Mouse (Mus musculus): ENCODE results near the gene Ltb4r1.

Gene Ltb4r1

DNA sequence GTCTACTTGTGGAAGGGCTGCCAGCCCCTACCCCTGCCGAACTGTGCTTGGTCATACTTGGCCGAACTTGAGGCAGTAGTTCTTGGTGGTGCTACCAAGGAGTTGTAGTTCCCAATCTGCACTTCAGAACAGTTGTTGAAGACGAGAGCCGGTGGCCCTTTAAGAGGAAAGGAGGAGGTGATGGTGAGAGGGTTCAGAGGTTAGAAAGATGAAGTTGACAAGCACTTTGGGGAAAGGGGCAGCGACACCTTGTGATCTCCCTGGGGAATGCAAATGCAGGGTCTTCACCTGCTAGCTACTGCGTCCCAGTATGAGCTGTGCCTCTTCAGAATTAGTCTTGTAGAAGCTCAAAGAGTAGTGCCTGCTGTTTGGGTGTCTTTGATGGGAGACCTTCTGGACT, 19.4 kb downstream of the Ltb4r1 start:
- no peak for DNase-seq (ENCODE audit: low read depth)

DNA sequence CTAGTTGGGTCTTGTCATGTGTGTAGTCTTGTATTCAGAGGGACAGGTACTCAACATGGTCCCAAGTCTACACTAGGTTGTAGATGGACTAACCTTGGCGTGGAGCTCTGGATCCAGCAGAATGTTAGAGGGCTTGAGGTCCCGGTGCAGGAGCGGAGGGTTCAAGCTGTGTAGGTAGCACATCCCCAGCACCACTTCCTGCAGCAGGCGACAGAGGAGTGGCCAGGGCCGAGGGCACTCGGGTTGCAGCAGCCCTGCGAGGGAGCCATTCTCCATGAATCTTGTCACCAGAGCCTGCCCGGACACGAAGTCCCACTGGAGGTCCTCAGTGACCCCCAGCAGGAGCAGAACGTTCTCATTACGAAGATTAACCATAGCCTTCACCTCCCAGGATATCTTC, 22.0 kb downstream of the Ltb4r1 start:
- DNase-seq (ENCODE audit: low read depth), result peak; percentile 16

DNA sequence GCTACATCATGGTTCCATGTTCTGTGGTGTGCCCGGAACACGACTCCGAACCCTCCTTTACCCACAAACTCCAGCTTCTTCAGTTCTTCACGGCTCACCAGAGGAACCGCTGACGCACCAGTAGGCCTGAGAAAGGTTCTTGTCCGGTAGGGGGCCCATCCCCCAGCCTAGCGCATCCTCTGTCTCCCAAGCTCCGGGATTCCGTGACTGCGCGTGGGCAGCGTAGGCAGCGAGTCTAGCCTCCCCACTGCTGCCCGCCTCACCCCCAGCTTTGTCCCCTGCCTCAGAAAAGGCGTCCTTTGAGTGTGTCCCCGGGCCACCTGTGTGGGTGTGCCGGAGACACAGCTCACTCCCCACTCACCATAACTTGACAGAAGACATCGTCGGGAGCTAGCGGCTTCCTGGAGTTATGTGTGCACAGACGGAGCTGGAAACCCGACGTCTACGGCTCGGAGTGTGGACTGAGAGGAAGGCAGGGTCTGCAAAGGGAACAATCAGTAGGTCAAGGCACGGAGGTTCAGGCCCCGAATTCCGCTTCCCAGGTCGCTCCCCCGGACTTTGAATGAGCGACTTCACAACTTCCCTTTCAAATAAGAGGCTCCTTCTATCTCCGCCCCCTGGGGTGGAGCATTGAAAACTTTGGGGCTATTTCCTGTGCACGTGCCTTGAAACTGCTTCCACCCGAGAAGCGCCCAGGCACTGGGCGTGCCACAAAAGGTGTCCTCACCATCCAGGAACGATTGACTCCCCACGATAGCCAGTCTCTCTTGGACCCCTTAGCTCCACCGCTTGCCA, 22.7 kb downstream of the Ltb4r1 start, which contains the start of gene Ripk3:
Gene Ripk3 (minus strand): TSS at position 610 of the 795 bp plus-strand sequence.
- peak; percentile 82 for DNase-seq (ENCODE audit: low read depth)

DNA sequence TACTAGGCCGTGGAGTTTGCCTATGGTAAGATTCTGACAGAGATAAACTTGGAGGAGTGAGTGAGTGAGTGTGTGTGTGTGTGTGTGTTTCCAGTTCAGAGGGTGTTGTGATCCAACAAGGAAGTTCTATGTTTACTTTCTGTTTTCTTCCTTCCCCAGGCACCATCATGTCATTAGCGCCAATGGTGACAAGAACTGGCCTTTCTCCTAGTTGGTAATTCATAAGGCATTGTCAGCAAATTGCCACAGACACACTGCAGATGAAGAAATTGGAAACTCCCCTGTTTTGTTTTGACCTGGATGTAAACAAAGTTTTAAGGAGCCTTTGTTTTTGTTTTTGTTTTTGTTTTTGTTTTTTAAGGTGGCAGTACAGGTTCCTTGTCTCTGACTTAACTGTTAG, 27.7 kb downstream of the Ltb4r1 start:
- no peak for DNase-seq (ENCODE audit: low read depth)

DNA sequence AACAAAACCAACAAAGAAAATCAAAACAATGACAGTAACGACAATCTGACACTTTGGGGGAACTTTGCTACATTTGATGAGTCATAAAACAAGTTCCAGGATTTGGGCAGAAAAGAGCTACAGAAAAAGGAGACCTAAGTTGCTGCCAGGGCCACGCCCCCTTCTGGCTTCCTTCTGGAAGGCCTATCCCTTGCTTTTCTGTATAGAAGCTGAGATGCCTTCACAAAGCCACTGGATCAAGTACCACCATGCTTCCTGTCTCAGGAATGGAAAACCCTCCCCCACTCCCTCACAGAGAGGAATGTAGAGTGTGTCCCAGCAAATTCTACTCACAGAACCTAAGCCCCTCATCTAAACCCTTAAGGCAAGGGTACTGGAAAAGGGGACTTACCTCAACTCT, 28.2 kb downstream of the Ltb4r1 start:
- DNase-seq (ENCODE audit: low read depth), result no peak

DNA sequence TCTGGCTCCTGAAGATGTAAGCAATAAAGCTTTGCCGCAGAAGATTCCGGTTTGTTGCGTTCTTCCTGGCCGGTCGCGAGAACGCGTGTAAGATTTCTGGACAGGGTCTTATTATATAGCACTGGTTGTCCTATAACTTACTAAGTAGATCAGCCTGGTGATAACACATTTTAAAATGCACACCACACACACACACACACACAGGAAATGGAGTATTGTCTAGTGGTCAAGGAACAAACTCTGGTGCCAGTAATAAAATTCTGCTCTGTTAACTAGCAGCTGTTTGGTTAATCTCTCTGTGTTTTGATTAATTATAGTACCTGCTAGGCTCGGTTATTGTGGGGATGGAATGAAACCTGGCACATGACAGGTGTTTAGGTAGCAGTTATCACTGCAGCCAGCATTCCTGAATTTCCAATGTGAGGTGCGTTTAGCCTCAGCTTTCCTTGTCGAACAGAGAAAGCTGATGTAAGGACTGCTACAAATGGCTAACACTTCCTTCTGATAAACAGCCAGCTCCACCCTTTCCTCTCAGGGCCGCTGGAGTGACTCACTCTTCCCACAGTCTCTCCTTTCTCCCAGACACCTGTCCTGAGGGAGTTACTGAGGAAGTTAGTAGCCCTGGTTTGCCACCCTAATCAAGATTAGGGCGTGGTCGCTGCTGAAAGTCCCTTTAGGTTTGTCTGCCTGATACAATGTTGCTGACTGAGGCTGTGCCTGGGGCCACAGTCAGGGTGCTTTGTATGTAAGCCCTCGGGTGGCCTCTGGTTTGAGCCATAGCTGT, 29.8 kb downstream of the Ltb4r1 start:
- no peak for DNase-seq (ENCODE audit: low read depth)

DNA sequence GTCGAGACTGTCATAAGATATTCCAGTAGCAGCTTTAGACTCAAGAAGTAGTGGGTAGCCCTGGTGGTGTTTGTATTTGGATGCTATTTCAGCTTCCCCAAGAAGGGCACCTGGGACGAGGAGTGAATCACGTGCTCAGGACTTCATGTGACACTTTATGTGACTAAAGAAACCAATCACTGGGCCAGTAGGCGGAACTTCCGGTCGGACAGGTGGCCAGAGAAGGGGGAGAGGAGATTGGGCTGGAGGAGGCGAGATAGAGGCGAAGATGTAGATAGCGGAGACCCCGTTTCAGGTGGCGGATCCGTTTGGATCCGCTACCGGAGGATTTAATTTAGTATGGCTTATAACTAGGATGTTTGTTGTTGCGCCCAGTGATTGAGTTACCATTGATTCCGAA, 49.1 kb downstream of the Ltb4r1 start:
- DNase-seq (ENCODE audit: low read depth), result no peak

DNA sequence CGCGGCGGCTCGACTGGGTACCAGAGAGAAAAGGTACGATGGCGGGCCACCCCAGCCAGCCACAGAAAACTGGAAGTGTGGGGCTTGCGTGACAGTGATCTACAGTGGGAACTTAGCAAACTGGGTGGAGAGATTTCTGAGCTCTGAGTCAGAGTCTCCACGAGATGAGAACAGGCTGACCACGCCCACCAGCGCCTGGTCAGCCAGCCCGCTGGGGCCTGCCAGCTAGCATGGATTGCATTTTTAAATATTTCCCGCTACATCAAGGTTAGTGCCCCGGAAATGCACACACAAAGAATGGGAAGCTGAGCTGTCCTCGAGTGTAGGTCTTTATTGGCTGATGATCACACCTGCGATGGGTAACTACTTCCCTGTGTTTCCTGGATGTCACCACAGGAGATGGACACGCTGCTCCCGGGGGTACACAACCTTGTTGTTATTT, 49.6 kb downstream of the Ltb4r1 start:
- no peak for DNase-seq (ENCODE audit: low read depth)

Data from naive thymus-derived CD4-positive, alpha-beta T cell, adult 2 months (primary cell).